Mouse (Mus musculus) stomach, postnatal 0 days (tissue): ENCODE data around the gene Narfl. TPM values are rescaled to one million over a fixed set of nuclear protein-coding genes. Genes with fewer than 3 reads are reported as not detected.
"Not testable (repeated sequence)": the region's sequence is repeated elsewhere in the genome, so short reads cannot be mapped to it uniquely, and the experiment has no call there.

Source experiments
- ATAC-seq: fragments of 200-750 bp; cut with Nextera tagmentation; 2 replicates; pipeline ENCODE4 v1.8.0; 2017; ENCODE audit not compliant: low FRiP score, low TSS enrichment
- DNase-seq: peaks from one replicate; pipeline ENCODE4 v3.0.0-alpha.2; 2016; ENCODE audit warnings: low spot score
- H3K27ac ChIP-seq: fragments of 300-500 bp; sonication (generic); replicated peaks from 2 replicates; pipeline ENCODE4 v1.5.1; 2014; ENCODE audit warnings: mild to moderate bottlenecking, control low read depth
- H3K27me3 ChIP-seq: fragments of 300-500 bp; sonication (generic); 2 replicates; pipeline ENCODE4 v1.6.1; 2014; ENCODE audit warnings: low read length; ENCODE audit not compliant: control insufficient read depth, insufficient read depth
- H3K36me3 ChIP-seq: fragments of 300-500 bp; sonication (generic); 2 replicates; pipeline ENCODE4 v1.6.1; 2014; ENCODE audit warnings: low read length, mixed read lengths; ENCODE audit not compliant: control insufficient read depth, insufficient read depth
- H3K4me1 ChIP-seq: fragments of 300-500 bp; sonication (generic); replicated peaks from 2 replicates; pipeline ENCODE4 v1.6.1; 2014; ENCODE audit warnings: antibody characterized with exemption; ENCODE audit not compliant: control insufficient read depth, insufficient read depth
- H3K4me2 ChIP-seq: fragments of 300-500 bp; sonication (generic); replicated peaks from 2 replicates; pipeline ENCODE4 v1.6.1; 2014; ENCODE audit warnings: low read depth, mild to moderate bottlenecking, control low read depth, moderate library complexity
- H3K4me3 ChIP-seq: fragments of 300-500 bp; sonication (generic); 2 replicates; pipeline ENCODE4 v1.5.1; 2014; ENCODE audit warnings: low read depth, low read length, control low read depth
- H3K9ac ChIP-seq: fragments of 300-500 bp; sonication (generic); 2 replicates; pipeline ENCODE4 v1.6.1; 2014; ENCODE audit warnings: mild to moderate bottlenecking, low read length, control low read depth, mixed read lengths
- H3K9me3 ChIP-seq: fragments of 300-500 bp; sonication (generic); 2 replicates; pipeline ENCODE4 v1.6.1; 2016; ENCODE audit warnings: low read length; ENCODE audit not compliant: control insufficient read depth
- CTCF ChIP-seq: IDR thresholded peaks from 2 replicates; pipeline ENCODE4 v1.5.1; 2016; ENCODE audit warnings: antibody characterized with exemption, low read depth, mild to moderate bottlenecking, moderate library complexity
- EP300 ChIP-seq: optimal IDR thresholded peaks from 2 replicates; pipeline ENCODE3; 2016; ENCODE audit warnings: antibody characterized with exemption
- WGBS: fragments of 180-500 bp; shearing (Covaris S2); extraction: QIAGEN DNeasy Blood & Tissue Kit; methylation state at CpG from one replicate; pipeline ENCODE4 v1.1.7; 2014; 5-methylcytosine and 5-hydroxymethylcytosine counted together
- polyA plus RNA-seq: library from polyadenylated mRNA; unstranded; fragments of >200 nt; fragmentation: Nextera tagmentation; extraction: Ambion mirVana; gene quantifications from 2 replicates; pipeline ENCODE4 v1.2.1, GENCODE M21; 2015

Narfl gene
- polyA plus RNA-seq, 1 experiment from 2014 or later = 19.1 TPM

GRCm38 (mm10) chr17:25796951-25797369 is 23.4 kb downstream of the Narfl start, which contains the start of gene Metrn:
Gene Metrn (minus strand): TSS chr17:25797136.
- TF ChIP-seq CTCF (no peak), EP300 (no peak)
- peak within 1 kb of the TSS; percentile 66 for H3K9ac ChIP-seq
- WGBS = 1% methylated on average over 24 of the region's 35 CpGs
- H3K27ac ChIP-seq = peak within 1 kb of the TSS; percentile 8; the same call in 1 of the 2 replicates
- no peaks in the 10 kb centered on the region for H3K27me3 ChIP-seq
- H3K36me3 ChIP-seq = no peaks in the 10 kb centered on the region
- peak within 1 kb of the TSS; percentile 86 for H3K4me2 ChIP-seq
- peak; percentile 87 for DNase-seq
- peak within 1 kb of the TSS; percentile 75 for H3K4me3 ChIP-seq
- no peaks in the 10 kb centered on the region for H3K9me3 ChIP-seq
- peak; percentile 64; the same call in 1 of the 2 replicates for ATAC-seq
- no peaks in the 10 kb centered on the region; the same call in 1 of the 2 replicates for H3K4me1 ChIP-seq

- no peak overlapping the region for H3K27ac ChIP-seq
- H3K9me3 ChIP-seq = no peaks in the 10 kb centered on the region
- DNase-seq = peak; percentile 62
- H3K4me1 ChIP-seq = no peaks in the 10 kb centered on the region; the same call in 1 of the 2 replicates
- ATAC-seq = peak; percentile 34; the same call in 1 of the 2 replicates
- H3K27me3 ChIP-seq = no peaks in the 10 kb centered on the region
- H3K36me3 ChIP-seq = no peaks in the 10 kb centered on the region
- no peak overlapping the region for H3K4me3 ChIP-seq
- H3K9ac ChIP-seq = no peak overlapping the region
- WGBS = 2% methylated on average over 6 of the region's 6 CpGs
- TF ChIP-seq CTCF (peak; percentile 95), EP300 (no peak)
- H3K4me2 ChIP-seq = no peak overlapping the region
Measured at GRCm38 (mm10) chr17:25801029-25801428, 27.5 kb downstream of the Narfl start.

- H3K4me2 ChIP-seq = no peak overlapping the region
- no peaks in the 10 kb centered on the region for H3K27me3 ChIP-seq
- H3K36me3 ChIP-seq = no peaks in the 10 kb centered on the region
- 7% methylated on average over 10 of the region's 10 CpGs for WGBS
- no peak overlapping the region for H3K27ac ChIP-seq
- H3K4me3 ChIP-seq = no peak overlapping the region
- no peaks in the 10 kb centered on the region for H3K9me3 ChIP-seq
- peak overlapping the region; percentile 13; the same call in 1 of the 2 replicates for H3K9ac ChIP-seq
- TF ChIP-seq EP300 (no peak), CTCF (no peak)
- DNase-seq (peak; percentile 55), ATAC-seq (peak; percentile 75)
- no peaks in the 10 kb centered on the region for H3K4me1 ChIP-seq
Measured at GRCm38 (mm10) chr17:25802825-25803517, 29.4 kb downstream of the Narfl start.

- WGBS = 79% methylated on average over 4 of the region's 4 CpGs
- Histone ChIP-seq H3K36me3 (no peaks in the 10 kb centered on the region), H3K4me3 (no peak overlapping the region), H3K4me1 (no peaks in the 10 kb centered on the region), H3K9me3 (no peaks in the 10 kb centered on the region), H3K4me2 (no peak overlapping the region), H3K27me3 (0 out of 2 replicates have a peak, but pooled peaks cover 2% of the 10 kb centered on the region), H3K9ac (no peak overlapping the region), H3K27ac (no peak overlapping the region)
- no peak for DNase-seq
- TF ChIP-seq EP300 (no peak), CTCF (no peak)
- no peak for ATAC-seq
Measured at GRCm38 (mm10) chr17:25806507-25806906, 32.9 kb downstream of the Narfl start.

- H3K4me1 ChIP-seq, ATAC-seq, H3K9me3 ChIP-seq, H3K36me3 ChIP-seq, DNase-seq, H3K27ac ChIP-seq, H3K4me2 ChIP-seq, H3K4me3 ChIP-seq, H3K27me3 ChIP-seq, H3K9ac ChIP-seq: not testable (repeated sequence)
- WGBS = 0% methylated on average over 1 of the region's 2 CpGs
- TF ChIP-seq CTCF = peak; percentile 22; the same call in 1 of the 2 replicates
Measured at GRCm38 (mm10) chr17:25807452-25807851, 33.9 kb downstream of the Narfl start.

DNA sequence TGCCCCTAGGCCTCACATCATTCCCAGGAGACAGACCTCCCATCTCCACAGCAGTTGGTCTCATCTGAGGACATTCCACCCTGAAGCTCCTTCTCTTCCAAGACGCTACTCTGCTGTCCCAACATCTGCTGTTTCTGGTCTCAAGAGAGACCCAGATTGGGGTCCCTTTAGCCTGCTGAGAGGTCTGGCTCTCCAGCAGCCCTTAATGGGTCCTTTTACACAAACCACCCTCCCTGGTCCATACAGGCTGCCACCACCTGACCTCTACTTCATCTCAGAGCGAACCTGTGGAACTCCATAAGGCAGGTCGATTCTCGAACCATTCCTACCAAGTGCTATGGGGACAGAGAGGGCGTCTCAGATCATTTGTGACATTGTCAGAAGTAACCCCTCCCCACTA is 34.5 kb downstream of the Narfl start:
- Histone ChIP-seq H3K4me3 (no peak overlapping the region), H3K9ac (no peak overlapping the region), H3K4me2 (peak overlapping the region; percentile 84), H3K27me3 (0 out of 2 replicates have a peak, but pooled peaks cover 2% of the 10 kb centered on the region), H3K36me3 (no peaks in the 10 kb centered on the region), H3K4me1 (no peaks in the 10 kb centered on the region), H3K27ac (no peak overlapping the region), H3K9me3 (no peaks in the 10 kb centered on the region)
- TF ChIP-seq EP300 (no peak), CTCF (no peak)
- WGBS = 35% methylated on average over 5 of the region's 5 CpGs
- DNase-seq = no peak
- no peak for ATAC-seq
